In the genomic region with DNA sequence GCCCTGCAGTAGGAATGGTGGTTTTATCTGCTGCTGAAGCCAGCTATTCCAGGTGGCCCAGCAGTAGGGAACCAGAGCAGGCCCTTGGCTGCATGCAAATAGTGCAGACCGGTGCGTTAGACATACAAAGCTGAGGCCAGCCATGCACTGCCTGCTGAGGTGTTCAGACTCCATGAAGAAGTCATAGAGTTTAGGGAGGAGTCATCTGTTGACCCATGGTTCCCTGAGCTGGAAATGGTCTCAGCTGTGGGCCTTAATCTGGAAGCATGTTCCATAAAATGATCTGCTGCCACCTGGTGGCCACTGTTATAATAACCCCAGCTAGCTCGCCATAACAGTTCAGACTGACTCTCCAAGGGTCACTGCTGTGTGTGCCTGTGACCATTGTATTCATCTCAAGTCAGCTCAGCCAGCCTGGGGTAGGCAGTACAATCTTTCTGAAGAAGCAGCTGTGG, we compare ENCODE assay signal across 8 mouse cellular contexts. TPM values are rescaled to one million over a fixed set of nuclear protein-coding genes. Genes with fewer than 3 reads are reported as not detected.
DNase-seq lines count a peak whose midpoint lies in the region; ATAC-seq and TF ChIP-seq lines count a peak whose summit lies in the region.

No protein-coding gene starts in this region.

- no peaks in the 10 kb centered on the region for H3K4me1 ChIP-seq in embryonic facial prominence, embryonic 14.5 days (ENCODE audit: control insufficient read depth, insufficient read depth, low read length)
- H3K4me1 ChIP-seq in limb, embryonic 12.5 days (replicated peaks), result peaks cover 6% of the 10 kb centered on the region; the same call in 1 of the 2 replicates
- no peaks in the 10 kb centered on the region for H3K4me1 ChIP-seq in midbrain, postnatal 0 days (ENCODE audit: insufficient read depth, low read length)

- no peak overlapping the region for H3K4me2 ChIP-seq in embryonic facial prominence, embryonic 14.5 days (ENCODE audit: low read depth, low read length)
- H3K4me2 ChIP-seq in limb, embryonic 12.5 days, result no peak overlapping the region
- no peak overlapping the region for H3K4me2 ChIP-seq in midbrain, postnatal 0 days (ENCODE audit: low read depth, low read length, poor library complexity, severe bottlenecking)

- WGBS in embryonic facial prominence, embryonic 14.5 days, result 37% methylated on average over 3 of the region's 3 CpGs
- 49% methylated on average over 3 of the region's 3 CpGs for WGBS in limb, embryonic 12.5 days
- 30% methylated on average over 3 of the region's 3 CpGs for WGBS in midbrain, postnatal 0 days

- no peaks in the 10 kb centered on the region for H3K9me3 ChIP-seq in embryonic facial prominence, embryonic 14.5 days (ENCODE audit: control insufficient read depth, low read length)
- H3K9me3 ChIP-seq in limb, embryonic 12.5 days, result no peaks in the 10 kb centered on the region
- no peaks in the 10 kb centered on the region for H3K9me3 ChIP-seq in midbrain, postnatal 0 days (ENCODE audit: low read length)

- DNase-seq in CD4-positive helper T cell, adult 2 months (ENCODE audit: low read depth, low spot score), result peak; percentile 52
- peak; percentile 58 to 66 for DNase-seq in adrenal gland, postnatal 4 days (ENCODE audit: low spot score in 2 of 2)
- DNase-seq in embryonic facial prominence, embryonic 14.5 days (ENCODE audit: low spot score), result peak; percentile 81
- DNase-seq in heart, adult 9 months (ENCODE audit: low spot score in 2 of 2), result peak; percentile 38 to 51
- peak; percentile 90 for DNase-seq in kidney, adult 9 months
- peak; percentile 89 for DNase-seq in midbrain, postnatal 0 days (ENCODE audit: low spot score)
- peak; percentile 55 to 86 for DNase-seq in spleen, postnatal 4 days (ENCODE audit: low spot score in 2 of 2)

- H3K36me3 ChIP-seq in embryonic facial prominence, embryonic 14.5 days (ENCODE audit: control insufficient read depth, insufficient read depth, low read length), result no peaks in the 10 kb centered on the region
- H3K36me3 ChIP-seq in limb, embryonic 12.5 days, result no peaks in the 10 kb centered on the region
- no peaks in the 10 kb centered on the region for H3K36me3 ChIP-seq in midbrain, postnatal 0 days (ENCODE audit: insufficient read depth, low read length)

- no peaks in the 10 kb centered on the region for H3K27me3 ChIP-seq in embryonic facial prominence, embryonic 14.5 days (replicated peaks; ENCODE audit: control insufficient read depth, insufficient read depth, low read length)
- H3K27me3 ChIP-seq in limb, embryonic 12.5 days, result no peaks in the 10 kb centered on the region
- H3K27me3 ChIP-seq in midbrain, postnatal 0 days (ENCODE audit: insufficient read depth, low read length), result no peaks in the 10 kb centered on the region

- ATAC-seq in embryonic facial prominence, embryonic 14.5 days (ENCODE audit: low read depth), result peak; percentile 73; the same call in 1 of the 2 replicates
- ATAC-seq in limb, embryonic 12.5 days (ENCODE audit: insufficient number of reproducible peaks, insufficient read depth, low FRiP score, low TSS enrichment, low read depth), result peak; percentile 16; the same call in 1 of the 2 replicates
- ATAC-seq in midbrain, postnatal 0 days (ENCODE audit: low FRiP score), result peak; percentile 72

- no peak overlapping the region for H3K27ac ChIP-seq in embryonic facial prominence, embryonic 14.5 days (replicated peaks; ENCODE audit: low read depth, low read length)
- no peak overlapping the region for H3K27ac ChIP-seq in limb, embryonic 12.5 days
- H3K27ac ChIP-seq in midbrain, postnatal 0 days (ENCODE audit: low read depth, low read length), result no peak overlapping the region

- peak; percentile 93 for TF ChIP-seq CTCF in midbrain, postnatal 0 days (IDR thresholded peaks at IDR 0.05)

- no peak overlapping the region for H3K4me3 ChIP-seq in embryonic facial prominence, embryonic 14.5 days (ENCODE audit: low read depth, low read length)
- no peak overlapping the region for H3K4me3 ChIP-seq in limb, embryonic 12.5 days (replicated peaks)
- H3K4me3 ChIP-seq in midbrain, postnatal 0 days (ENCODE audit: low read depth, low read length), result no peak overlapping the region

- H3K9ac ChIP-seq in embryonic facial prominence, embryonic 14.5 days (ENCODE audit: low read depth, low read length), result no peak overlapping the region
- no peak overlapping the region for H3K9ac ChIP-seq in limb, embryonic 12.5 days (replicated peaks)
- H3K9ac ChIP-seq in midbrain, postnatal 0 days (replicated peaks; ENCODE audit: low read length, poor library complexity, severe bottlenecking), result no peak overlapping the region

RNA-seq across cellular contexts. Expression of gene Slc41a3, which starts 29.2 kb away (rescaled TPM):
- total RNA-seq in adrenal gland, postnatal 4 days (2021), result 10 to 100 TPM; 20.3 to 22.2 TPM
- 5.4 and 7.2 TPM in 2 replicates for polyA plus RNA-seq in embryonic facial prominence, embryonic 14.5 days (2014; fragmentation: Nextera tagmentation; extraction: Ambion mirVana)
- polyA plus RNA-seq in limb, embryonic 12.5 days (2016; fragmentation: Nextera tagmentation; extraction: Ambion mirVana), result 2.1 and 2.7 TPM in 2 replicates
- 14.8 and 15.2 TPM in 2 replicates for total RNA-seq in midbrain, postnatal 0 days (2014; rRNA removed)
- 14.4 and 14.9 TPM in 2 replicates for polyA plus RNA-seq in midbrain, postnatal 0 days (2015; fragmentation: Nextera tagmentation; extraction: Ambion mirVana)

Comparison
In these comparisons a context has a peak if more than half of its experiments do, and no peak if none do; other contexts are left out.
1. ATAC-seq: peak in every context shown above with its lines; median percentile 73 in embryonic facial prominence, embryonic 14.5 days; 72 in midbrain, postnatal 0 days; 16 in limb, embryonic 12.5 days.